Mouse (Mus musculus) thymus, postnatal 4 days (tissue): ENCODE measurements at regions not wholly inside any gene's neighbourhood (a gene's known extent, or its start where the extent isn't known, plus 50 kb on each side); places are given as distances from the start of the nearest gene placed in this dataset.

Source experiments
- DNase-seq: peaks from one replicate; pipeline ENCODE4 v3.0.0; 2021

- no peak for DNase-seq
Measured at GRCm38 (mm10) chr7:71193131-71193530, 158.2 kb downstream of the Gm10295 start.

GRCm38 (mm10) chr7:71190161-71190711 lies 161.0 kb downstream of the Gm10295 start:
- no peak for DNase-seq

GRCm38 (mm10) chr7:71189757-71190156 lies 161.5 kb downstream of the Gm10295 start:
- no peak for DNase-seq

- no peak for DNase-seq
Measured at GRCm38 (mm10) chr7:71188119-71188518, 163.2 kb downstream of the Gm10295 start.

- no peak for DNase-seq
Measured at GRCm38 (mm10) chr7:71174871-71175270, 176.4 kb downstream of the Gm10295 start.

GRCm38 (mm10) chr7:71139068-71139467 lies 212.2 kb downstream of the Gm10295 start:
- no peak for DNase-seq

- no peak for DNase-seq
Measured at GRCm38 (mm10) chr7:71129981-71130380, 221.3 kb downstream of the Gm10295 start.

GRCm38 (mm10) chr7:71128928-71129327 lies 222.4 kb downstream of the Gm10295 start:
- no peak for DNase-seq

GRCm38 (mm10) chr7:71121453-71121852 lies 229.8 kb downstream of the Gm10295 start:
- DNase-seq: no peak

GRCm38 (mm10) chr7:71120975-71121374 lies 230.3 kb downstream of the Gm10295 start:
- DNase-seq: no peak

- no peak for DNase-seq
Measured at GRCm38 (mm10) chr7:71119987-71120386, 231.3 kb downstream of the Gm10295 start.

- no peak for DNase-seq
Measured at GRCm38 (mm10) chr7:71107101-71107500, 244.2 kb downstream of the Gm10295 start.

GRCm38 (mm10) chr7:71100266-71100665 lies 251.0 kb downstream of the Gm10295 start:
- DNase-seq: no peak

- DNase-seq: no peak
Measured at GRCm38 (mm10) chr7:71098276-71098675, 253.0 kb downstream of the Gm10295 start.

- DNase-seq: no peak
Measured at GRCm38 (mm10) chr7:71093301-71093939, 257.9 kb downstream of the Gm10295 start.

- no peak for DNase-seq
Measured at GRCm38 (mm10) chr7:71092825-71093224, 258.5 kb downstream of the Gm10295 start.

- DNase-seq: no peak
Measured at GRCm38 (mm10) chr7:71092301-71092700, 259.0 kb downstream of the Gm10295 start.

GRCm38 (mm10) chr7:71064446-71065391 lies 286.6 kb downstream of the Gm10295 start:
- DNase-seq: no peak

- no peak for DNase-seq
Measured at GRCm38 (mm10) chr7:71050825-71051224, 300.5 kb downstream of the Gm10295 start.

GRCm38 (mm10) chr7:71047201-71047600 lies 304.1 kb downstream of the Gm10295 start:
- no peak for DNase-seq

GRCm38 (mm10) chr7:71046596-71046995 lies 304.7 kb downstream of the Gm10295 start:
- DNase-seq: no peak

- DNase-seq: no peak
Measured at GRCm38 (mm10) chr7:71043789-71044188, 307.5 kb downstream of the Gm10295 start.

- DNase-seq: no peak
Measured at GRCm38 (mm10) chr7:71043128-71043527, 308.2 kb downstream of the Gm10295 start.

GRCm38 (mm10) chr7:71041388-71041787 lies 309.9 kb downstream of the Gm10295 start:
- DNase-seq: no peak
